Mouse (Mus musculus) kidney, adult 10 weeks (tissue): ENCODE results near the gene Gfi1b. TPM values are rescaled to one million over a fixed set of nuclear protein-coding genes. Genes with fewer than 3 reads are reported as not detected.

Source experiments
- polyA plus RNA-seq: library from polyadenylated mRNA; stranded (reverse); fragments of 350-450 nt; fragmentation: Illumina TruSeq; extraction: RNeasy Lipid Tissue Mini Kit (QIAGEN cat#74804); gene quantifications from one replicate; pipeline ENCODE4 v1.2.3, GENCODE M21; 2014; ENCODE audit warnings: low read depth, low replicate concordance

The Gfi1b gene
- not detected for polyA plus RNA-seq

GRCm38 (mm10) chr2:28621664-28622171 lies at the start of gene Gfi1b:
TSS of gene Gfi1b (minus strand) at chr2:28621982.

GRCm38 (mm10) chr2:28640461-28641424 lies 19.0 kb upstream of the Gfi1b start, which contains the start of gene Tsc1:
TSS of gene Tsc1 (plus strand) at chr2:28641228.

GRCm38 (mm10) chr2:28583651-28584050 lies 38.1 kb downstream of the Gfi1b start, which contains the start of gene Gtf3c5:
TSS of gene Gtf3c5 (minus strand) at chr2:28583751.

GRCm38 (mm10) chr2:28563303-28563702 lies 58.5 kb downstream of the Gfi1b start, which contains the start of gene Cel:
TSS of gene Cel (minus strand) at chr2:28563403.

Other genes with a start within 250 kb of the Gfi1b start
- 1.5 TPM for gene Ppp1r26, start 175.2 kb downstream of the Gfi1b start, polyA plus RNA-seq
- gene 1700007K13Rik, start 155.7 kb downstream of the Gfi1b start, polyA plus RNA-seq, result 2.5 TPM
- 82.2 TPM for gene Mrps2, start 153.9 kb downstream of the Gfi1b start, polyA plus RNA-seq
- gene Gbgt1, start 125.1 kb downstream of the Gfi1b start, polyA plus RNA-seq, result not detected
- not detected for gene Gm10134, start 115.9 kb downstream of the Gfi1b start, polyA plus RNA-seq
- 8.2 TPM for gene Ralgds, start 108.9 kb downstream of the Gfi1b start, polyA plus RNA-seq
- gene Cel, start 58.6 kb downstream of the Gfi1b start, polyA plus RNA-seq, result not detected
- gene Gtf3c5, start 38.2 kb downstream of the Gfi1b start, polyA plus RNA-seq, result 2.6 TPM
- gene Tsc1, start 19.2 kb upstream of the Gfi1b start, polyA plus RNA-seq, result 8.3 TPM
- not detected for gene Spaca9, start 77.7 kb upstream of the Gfi1b start, polyA plus RNA-seq
- gene Ak8, start 78.2 kb upstream of the Gfi1b start, polyA plus RNA-seq, result not detected
- gene Gtf3c4, start 218.4 kb upstream of the Gfi1b start, polyA plus RNA-seq, result 13.2 TPM
- gene Ddx31, start 218.4 kb upstream of the Gfi1b start, polyA plus RNA-seq, result 4.9 TPM